Mouse (Mus musculus) heart, postnatal 25 days (tissue): Measurements from ENCODE around the gene Adcy5. TPM values are rescaled to one million over a fixed set of nuclear protein-coding genes. Genes with fewer than 3 reads are reported as not detected.

ENCODE experiments used
- DNase-seq: peaks from one replicate; pipeline ENCODE4 v3.0.0; 2022; ENCODE audit warnings: low spot score
- intact Hi-C: fragments of 180-260 bp; cut with DNase I; formaldehyde crosslinking; loops from one replicate; pipeline ENCODE4 v1.15.1; 2025
- total RNA-seq, 2 experiments: library from RNA; stranded (reverse); gene quantifications; 2 replicates each; pipeline ENCODE4 v1.2.3; 2021

Gene Adcy5
- total RNA-seq, 2 experiments from 2014 or later: 54.8 to 55.3 TPM

DNA sequence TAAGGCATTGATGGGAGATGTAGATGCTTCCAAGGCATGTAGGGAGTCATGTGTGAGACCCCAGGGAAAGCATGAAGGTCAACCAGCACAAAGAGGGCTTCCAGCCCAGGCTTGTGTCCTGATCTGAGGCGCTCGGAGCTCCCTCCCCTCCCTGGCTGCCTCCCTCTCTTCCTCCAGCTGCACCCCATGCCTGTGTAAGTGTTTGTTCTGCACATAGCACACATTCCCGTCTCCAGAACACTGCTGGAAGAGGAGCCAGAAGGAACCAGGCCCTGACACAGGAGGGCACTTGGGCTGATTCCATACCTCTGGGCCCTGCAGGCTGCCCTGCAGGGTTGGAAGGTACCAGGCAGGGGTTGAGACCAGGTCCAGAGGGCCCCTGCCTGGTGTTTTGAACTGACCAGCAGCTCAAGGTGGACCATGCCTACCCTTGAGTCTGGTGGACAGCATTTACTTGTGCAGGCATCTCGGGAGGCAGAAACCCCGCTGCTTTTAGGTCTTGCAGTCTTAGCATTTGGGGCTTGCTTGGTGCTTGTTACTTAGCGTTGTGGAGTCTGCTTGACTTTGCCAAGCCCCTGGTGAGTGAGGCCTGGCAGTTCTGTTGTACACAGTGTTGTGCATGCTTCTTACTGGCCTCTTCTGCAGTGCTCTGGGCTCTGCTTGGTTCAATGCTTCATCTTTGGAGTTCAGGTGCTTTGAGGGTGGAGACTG, 45.2 kb downstream of the Adcy5 start:
- intact Hi-C loops: no loop called here

DNA sequence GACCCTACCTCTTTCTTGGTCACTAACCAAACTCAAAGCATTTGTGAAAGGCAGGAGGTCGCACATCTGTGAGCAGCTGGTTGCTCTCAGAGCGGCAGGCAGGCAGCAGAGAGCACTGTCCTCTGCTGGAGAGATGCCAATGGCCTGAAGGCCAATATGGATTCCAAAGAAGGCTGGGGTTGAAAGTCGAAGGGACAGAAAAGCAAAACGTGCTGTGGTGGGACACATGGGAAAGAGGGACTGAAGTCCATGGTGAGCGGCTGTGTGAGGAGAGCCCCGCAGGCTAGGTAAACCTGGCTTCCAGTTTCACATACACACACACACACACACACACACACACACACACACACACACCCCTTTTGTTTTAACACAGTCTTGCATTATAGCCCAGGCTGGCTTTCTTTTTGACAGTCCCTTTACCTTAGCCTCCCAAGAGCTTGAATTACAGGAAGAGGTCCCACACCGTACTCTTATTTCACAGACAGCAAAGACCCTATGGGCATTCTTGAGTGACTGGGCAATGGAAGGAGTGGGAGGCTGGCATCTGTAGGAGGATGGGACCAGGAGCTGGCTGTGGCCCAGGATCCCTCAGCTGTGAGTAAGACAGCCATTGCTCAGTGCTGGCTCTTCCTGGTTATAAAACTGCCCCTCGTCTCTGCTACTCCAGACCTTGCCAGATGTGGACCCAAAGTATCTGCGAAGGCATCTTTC, 45.9 kb downstream of the Adcy5 start:
- intact Hi-C loops: no loop called here

More for the DNA sequence above, 45.2 kb downstream of the Adcy5 start:
- no peak for DNase-seq

DNA sequence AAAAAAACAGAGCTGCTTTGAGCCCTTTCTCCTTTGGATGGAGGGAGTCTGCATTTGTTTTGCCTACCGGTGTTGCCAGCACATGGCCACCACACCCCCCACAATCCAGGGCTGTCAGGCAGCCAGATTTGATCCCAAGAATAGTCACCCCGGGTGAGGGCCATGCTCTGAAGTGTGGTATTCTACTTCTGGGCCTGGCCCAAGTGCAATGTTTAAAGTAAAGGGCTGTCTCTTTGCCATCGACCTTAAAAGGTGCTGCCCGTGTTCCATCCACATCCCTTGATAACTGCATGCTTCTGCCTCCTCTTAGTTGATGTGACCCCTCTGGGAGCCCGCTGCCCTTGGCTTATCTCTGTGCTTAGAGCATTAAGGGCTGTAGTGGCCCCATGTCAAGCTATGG, 46.6 kb downstream of the Adcy5 start:
- DNase-seq: no peak
- intact Hi-C loops: no loop called here

More for the DNA sequence above, 45.9 kb downstream of the Adcy5 start:
- DNase-seq: no peak

- intact Hi-C loops: no loop called here
Observed at GRCm38 (mm10) chr16:35203511-35203910, 48.8 kb downstream of the Adcy5 start.

GRCm38 (mm10) chr16:35205681-35206080, 51.0 kb downstream of the Adcy5 start:
- no peak for DNase-seq

More at GRCm38 (mm10) chr16:35203511-35203910, 48.8 kb downstream of the Adcy5 start:
- DNase-seq: no peak

DNA sequence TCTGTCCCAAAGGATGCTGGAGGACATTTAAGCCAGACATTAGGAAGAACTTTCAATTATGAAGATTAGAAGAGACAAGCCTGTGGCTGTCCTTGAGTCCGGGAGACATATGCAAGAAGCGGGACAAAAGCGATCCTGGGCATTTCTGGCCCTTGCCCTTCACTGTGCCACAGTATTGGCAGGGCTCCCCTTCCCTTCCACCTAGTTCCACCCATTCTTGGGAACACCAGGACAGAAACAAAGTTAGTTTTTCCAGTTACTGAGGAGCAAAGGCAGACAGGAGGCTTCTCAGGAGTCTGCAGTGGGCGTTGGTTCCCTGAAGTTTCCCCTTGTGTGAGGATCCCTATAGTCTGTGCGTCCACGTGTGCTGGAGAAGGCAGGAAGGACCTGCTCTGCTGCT, 51.7 kb downstream of the Adcy5 start:
- intact Hi-C loops: no loop called here

More at GRCm38 (mm10) chr16:35205681-35206080, 51.0 kb downstream of the Adcy5 start:
- intact Hi-C loops: no loop called here

GRCm38 (mm10) chr16:35208796-35209195, 54.1 kb downstream of the Adcy5 start:
- DNase-seq: no peak
- intact Hi-C loops: no loop called here

More for the DNA sequence above, 51.7 kb downstream of the Adcy5 start:
- DNase-seq: no peak

GRCm38 (mm10) chr16:35209753-35210152, 55.1 kb downstream of the Adcy5 start:
- intact Hi-C loops: no loop called here
- DNase-seq: no peak

- intact Hi-C loops: no loop called here
- no peak for DNase-seq
Observed at GRCm38 (mm10) chr16:35215047-35215446, 60.4 kb downstream of the Adcy5 start.

DNA sequence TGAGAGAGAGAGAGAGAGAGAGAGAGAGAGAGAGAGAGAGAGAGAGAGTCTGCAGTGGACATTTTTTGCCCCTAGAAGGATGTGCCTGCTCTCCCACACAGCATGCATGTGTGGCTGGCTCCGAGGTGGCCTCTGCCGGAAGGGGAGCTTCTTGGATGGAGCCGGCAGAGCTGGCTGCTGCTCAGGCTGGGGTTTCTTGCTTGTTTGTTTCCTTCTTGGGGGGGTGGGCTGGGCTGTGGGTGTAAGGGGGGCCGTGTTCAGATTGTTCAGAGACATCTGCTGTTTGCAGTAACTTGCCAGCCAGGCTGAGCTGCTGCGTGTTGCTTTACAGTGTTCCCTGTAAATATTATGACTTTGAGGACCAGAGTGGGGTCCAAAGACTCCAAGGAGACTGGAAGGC, 60.8 kb downstream of the Adcy5 start:
- intact Hi-C loops: no loop called here

DNA sequence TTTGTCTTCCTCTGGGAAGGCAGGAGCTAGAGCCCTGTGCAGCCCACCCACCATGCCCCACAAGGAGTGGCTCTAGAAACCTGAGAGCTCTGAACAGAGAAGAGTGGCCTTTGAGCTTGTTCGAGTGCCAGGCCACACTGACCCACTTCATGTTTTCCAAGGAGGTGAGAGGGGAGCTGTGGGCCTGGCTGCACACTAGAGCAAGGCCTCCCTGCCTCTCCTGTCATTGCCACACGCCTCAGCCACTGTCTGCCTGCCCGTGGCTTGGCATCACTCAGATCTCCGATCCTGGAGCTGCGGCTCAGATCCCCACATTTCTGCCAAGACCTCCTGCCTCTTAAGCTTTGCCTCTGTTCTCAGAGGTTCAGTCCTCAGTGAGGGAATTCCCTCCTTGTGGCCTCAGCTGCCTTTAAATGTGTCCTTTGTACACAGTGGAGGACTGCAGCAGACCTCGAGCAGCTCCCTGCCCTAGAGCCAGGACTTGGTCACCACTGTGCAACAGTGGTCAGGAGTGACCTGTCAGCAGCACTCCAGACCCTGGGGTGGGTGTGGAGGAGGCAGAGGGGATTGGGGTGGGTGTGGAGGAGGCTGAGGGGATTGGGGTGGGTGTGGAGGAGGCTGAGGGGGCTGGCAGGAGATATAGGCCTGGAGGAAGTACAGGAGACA, 62.3 kb downstream of the Adcy5 start:
- DNase-seq: no peak
- intact Hi-C loops: no loop called here

More for the DNA sequence above, 60.8 kb downstream of the Adcy5 start:
- DNase-seq: peak; percentile 44

DNA sequence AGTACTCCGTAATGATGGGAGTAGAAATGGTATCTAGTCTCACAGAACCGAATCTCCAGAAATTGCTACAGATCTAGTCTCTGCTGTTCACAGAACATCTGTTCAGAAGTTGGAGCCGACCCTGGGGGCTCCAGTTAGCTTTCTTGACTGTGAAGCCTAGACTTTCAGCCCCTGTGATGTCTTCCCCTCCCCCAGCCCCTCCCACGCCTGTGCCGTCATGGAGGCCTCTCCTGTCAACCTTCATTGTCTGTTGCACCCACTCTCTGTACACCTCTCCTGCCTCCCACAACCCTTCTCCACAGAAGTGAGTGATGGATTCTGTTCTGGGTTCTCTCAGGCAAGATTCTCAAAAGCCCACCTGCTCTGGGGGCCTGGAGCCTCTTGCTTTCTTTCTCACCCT, 65.7 kb downstream of the Adcy5 start:
- intact Hi-C loops: no loop called here
- no peak for DNase-seq

GRCm38 (mm10) chr16:35221581-35221980, 66.9 kb downstream of the Adcy5 start:
- intact Hi-C loops: no loop called here

DNA sequence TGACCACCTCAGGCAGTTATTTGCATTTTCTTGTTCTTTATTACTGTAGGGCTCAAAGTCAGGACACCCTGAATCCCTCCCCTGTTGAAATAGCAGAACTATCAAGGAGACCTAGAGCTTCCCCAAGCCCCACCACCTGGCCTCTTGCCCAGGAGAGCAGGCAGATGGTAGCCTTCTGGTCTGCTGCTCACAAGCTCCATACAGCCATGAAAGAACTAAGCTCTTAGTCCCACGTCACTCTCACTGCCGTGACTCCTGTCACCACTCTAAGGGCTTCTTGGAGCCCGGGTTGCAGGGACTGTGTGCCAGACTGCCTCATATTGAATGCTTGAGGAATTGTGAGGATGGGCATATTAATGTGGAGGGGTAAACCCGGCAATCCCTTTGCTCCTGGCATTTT, 69.3 kb downstream of the Adcy5 start:
- intact Hi-C loops: no loop called here
- DNase-seq: no peak

More at GRCm38 (mm10) chr16:35221581-35221980, 66.9 kb downstream of the Adcy5 start:
- DNase-seq: no peak

GRCm38 (mm10) chr16:35224716-35225115, 70.0 kb downstream of the Adcy5 start:
- intact Hi-C loops: loop anchor here (5.0 kb wide), 1 partner anchor 67 kb away; no protein-coding TSS in a partner anchor
- DNase-seq: no peak

DNA sequence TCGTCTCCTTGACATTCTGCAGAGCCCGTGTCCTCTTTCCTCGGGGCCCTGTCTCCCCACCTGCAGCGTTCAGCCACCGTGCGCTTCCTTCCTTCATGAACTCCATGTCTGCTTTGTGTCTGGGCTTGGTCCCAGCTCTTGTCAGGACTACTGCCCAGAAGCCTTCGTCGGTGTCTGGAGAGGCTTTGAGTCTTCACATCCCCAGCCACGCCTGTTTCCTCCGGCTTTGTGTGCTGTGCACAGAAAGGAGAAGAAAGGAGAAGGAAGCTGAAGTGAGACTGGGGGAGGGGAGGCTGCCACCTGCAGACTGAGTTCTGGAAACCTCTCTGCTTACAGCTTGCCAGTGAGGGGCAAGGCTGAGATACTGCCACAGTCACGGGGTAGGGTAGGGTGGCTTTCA, 74.9 kb downstream of the Adcy5 start:
- intact Hi-C loops: loop anchor here (5.0 kb wide), 1 partner anchor 72 kb away; no protein-coding TSS in a partner anchor
- no peak for DNase-seq

DNA sequence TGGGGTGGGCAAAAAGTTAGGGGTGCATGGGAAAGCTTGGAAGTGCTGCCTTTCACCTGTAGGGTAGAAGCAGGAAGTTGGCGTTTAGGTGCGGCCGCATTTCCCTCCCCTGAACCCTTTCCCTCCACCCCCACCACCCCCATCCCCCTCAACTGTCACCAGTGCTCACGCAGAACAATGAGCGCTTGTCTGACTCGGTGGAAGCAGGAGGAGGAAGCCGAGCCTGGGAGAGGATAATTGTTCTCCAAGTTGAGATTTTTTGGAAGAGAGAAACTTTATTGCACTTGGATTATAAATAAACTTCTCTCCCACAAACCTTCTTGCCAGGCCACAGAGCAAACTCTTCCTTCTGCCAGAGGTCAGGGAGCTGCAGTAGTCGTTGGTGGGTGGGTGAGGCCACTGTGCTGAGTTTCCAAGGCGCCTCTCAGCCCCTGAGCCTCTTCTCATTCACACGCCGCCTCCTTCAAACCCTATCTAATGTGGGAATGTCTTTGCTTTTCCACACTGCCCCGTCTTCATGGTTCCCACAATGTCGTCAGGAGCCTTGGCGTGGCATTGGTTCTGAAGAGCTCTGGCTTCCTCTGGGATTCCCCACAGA, 77.6 kb downstream of the Adcy5 start:
- peak; percentile 0 for DNase-seq
- intact Hi-C loops: no loop called here

- intact Hi-C loops: no loop called here
- DNase-seq: no peak
Observed at GRCm38 (mm10) chr16:35233329-35233728, 78.7 kb downstream of the Adcy5 start.

GRCm38 (mm10) chr16:35237091-35237490, 82.4 kb downstream of the Adcy5 start:
- no peak for DNase-seq
- intact Hi-C loops: no loop called here

DNA sequence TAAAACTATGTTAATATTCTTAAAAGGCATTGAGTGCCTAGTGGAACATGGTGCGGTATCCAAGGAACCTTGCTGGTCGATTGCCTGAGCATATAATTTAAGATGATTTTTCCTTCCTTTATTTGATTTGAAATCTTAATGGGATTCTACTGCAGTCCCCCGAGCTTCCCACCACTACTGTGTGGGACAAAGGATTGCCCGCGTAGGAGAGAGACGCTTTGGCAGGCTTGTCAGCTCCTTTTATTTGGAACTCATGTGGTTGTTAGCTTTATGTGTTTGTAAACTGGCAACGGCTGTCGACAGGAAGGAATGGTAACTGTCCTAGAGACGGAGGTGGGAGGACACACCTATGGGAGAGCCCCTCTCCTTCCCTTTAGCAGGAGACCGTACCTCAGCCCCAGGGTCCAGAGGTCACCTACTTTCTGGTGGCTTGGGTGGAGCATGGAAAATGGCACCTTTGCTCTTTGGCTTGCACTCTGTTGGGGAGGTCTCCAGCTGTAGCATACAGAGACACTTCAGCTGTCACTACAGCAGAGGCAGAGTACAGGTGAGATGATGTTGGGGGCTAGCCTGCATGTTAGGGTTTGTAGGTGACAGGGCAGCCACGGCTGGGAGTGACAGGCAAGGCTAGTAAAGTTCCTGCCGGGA, 84.8 kb downstream of the Adcy5 start:
- DNase-seq: no peak
- intact Hi-C loops: no loop called here
